35 mouse cellular contexts compared by ENCODE assay signal in the genomic region with DNA sequence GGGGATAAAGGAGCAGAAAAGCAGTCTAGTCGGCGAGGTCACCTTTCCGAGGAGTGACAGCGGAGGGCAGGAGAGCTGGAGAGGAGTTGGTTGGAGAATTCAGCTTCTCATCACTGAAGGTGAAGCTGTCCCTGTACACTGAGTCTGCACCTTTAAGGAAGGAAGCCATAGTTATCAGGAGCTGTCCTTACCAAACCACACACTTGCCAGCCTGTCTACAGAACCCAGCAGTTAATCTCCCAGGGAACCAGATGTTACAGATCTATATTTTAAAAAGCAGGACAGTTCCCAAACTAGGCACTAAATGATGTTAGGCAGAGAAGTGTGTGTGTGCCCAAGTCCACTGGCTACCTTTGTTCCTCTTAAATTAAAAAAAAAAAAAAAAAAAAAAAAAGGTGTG. TPM values are rescaled to one million over a fixed set of nuclear protein-coding genes. Genes with fewer than 3 reads are reported as not detected.
DNase-seq lines count a peak whose midpoint lies in the region; ATAC-seq lines count a peak whose summit lies in the region.
"Had no signal": no experiment of that assay in that cellular context is flagged by ENCODE, and none has a peak within 500 bp of the region (broad histone marks: within the 10 kb centered on the region; RNA-seq: fewer than 3 reads in every experiment).

No protein-coding gene starts in this region.

- H3K36me3 ChIP-seq in forebrain, embryonic 12.5 days (replicated peaks): peaks cover 8% of the 10 kb centered on the region; the same call in 1 of the 2 replicates
- no peaks in the 10 kb centered on the region for H3K36me3 ChIP-seq in forebrain, embryonic 15.5 days
- H3K36me3 ChIP-seq in liver, embryonic 15.5 days (replicated peaks): peaks cover 72% of the 10 kb centered on the region
- H3K36me3 ChIP-seq: embryonic facial prominence, embryonic 10.5 days; heart, embryonic 13.5 days; hindbrain, embryonic 10.5 days; hindbrain, embryonic 15.5 days; intestine, embryonic 15.5 days; neural tube, embryonic 12.5 days; stomach, embryonic 15.5 days had no signal

- peaks cover 54% of the 10 kb centered on the region for H3K4me1 ChIP-seq in forebrain, embryonic 12.5 days
- peaks cover 51% of the 10 kb centered on the region for H3K4me1 ChIP-seq in forebrain, embryonic 15.5 days
- H3K4me1 ChIP-seq in liver, embryonic 15.5 days (replicated peaks): peaks cover 69% of the 10 kb centered on the region

- no peak for ATAC-seq in forebrain, embryonic 12.5 days (ENCODE audit: low FRiP score)
- ATAC-seq in forebrain, embryonic 15.5 days (replicated peaks): no peak
- no peak for ATAC-seq in liver, embryonic 15.5 days (ENCODE audit: insufficient read depth)
- no peak for ATAC-seq in inflammation-experienced regulatory T-cells, adult 6 months
- ATAC-seq in frontal cortex, adult (ENCODE audit: low TSS enrichment): no peak
- ATAC-seq: forebrain, embryonic 13.5 days; intestine, embryonic 15.5 days; midbrain, embryonic 16.5 days had no signal

- H3K4me2 ChIP-seq in forebrain, embryonic 12.5 days: no peak overlapping the region
- H3K4me2 ChIP-seq in forebrain, embryonic 15.5 days (replicated peaks): no peak overlapping the region
- no peak overlapping the region for H3K4me2 ChIP-seq in liver, embryonic 15.5 days
- H3K4me2 ChIP-seq: intestine, embryonic 15.5 days; stomach, embryonic 15.5 days had no signal

- no peaks in the 10 kb centered on the region for H3K9me3 ChIP-seq in forebrain, embryonic 12.5 days
- H3K9me3 ChIP-seq in forebrain, embryonic 15.5 days: no peaks in the 10 kb centered on the region
- H3K9me3 ChIP-seq in liver, embryonic 15.5 days (replicated peaks): no peaks in the 10 kb centered on the region
- H3K9me3 ChIP-seq: embryonic facial prominence, embryonic 10.5 days; embryonic facial prominence, embryonic 15.5 days; forebrain, embryonic 13.5 days; heart, embryonic 13.5 days; hindbrain, embryonic 10.5 days; hindbrain, embryonic 15.5 days; intestine, embryonic 15.5 days; limb, embryonic 13.5 days; neural tube, embryonic 12.5 days; stomach, embryonic 15.5 days had no signal

- DNase-seq in thymus, postnatal 4 days: peak; percentile 22
- DNase-seq in thymus, adult 18-20 months: no peak
- no peak for DNase-seq in spleen, postnatal 10 days (ENCODE audit: low spot score in 2 of 2)
- DNase-seq: adrenal gland, postnatal 10 days; cerebellum, adult 2 months; cerebellum, postnatal 14 days; gastrocnemius, postnatal 36 days; heart, postnatal 10 days; kidney, adult 2 months; kidney, postnatal 4 days; lung, adult 2 months; lung, postnatal 10 days; right cerebral cortex, postnatal 14 days had no signal

- no peaks in the 10 kb centered on the region for H3K27me3 ChIP-seq in forebrain, embryonic 12.5 days
- H3K27me3 ChIP-seq in forebrain, embryonic 15.5 days: no peaks in the 10 kb centered on the region
- H3K27me3 ChIP-seq in liver, embryonic 15.5 days: no peaks in the 10 kb centered on the region
- H3K27me3 ChIP-seq: CH12.LX; embryonic facial prominence, embryonic 15.5 days; forebrain, embryonic 13.5 days; heart, embryonic 13.5 days; hindbrain, embryonic 15.5 days; intestine, embryonic 15.5 days; neural tube, embryonic 12.5 days; stomach, embryonic 15.5 days had no signal

- H3K4me3 ChIP-seq in forebrain, embryonic 12.5 days (replicated peaks): no peak overlapping the region
- H3K4me3 ChIP-seq in forebrain, embryonic 15.5 days: no peak overlapping the region
- H3K4me3 ChIP-seq in liver, embryonic 15.5 days (replicated peaks): no peak overlapping the region
- H3K4me3 ChIP-seq: embryonic facial prominence, embryonic 10.5 days; embryonic facial prominence, embryonic 15.5 days; forebrain, embryonic 13.5 days; heart, embryonic 13.5 days; hindbrain, embryonic 10.5 days; hindbrain, embryonic 15.5 days; intestine, embryonic 15.5 days; limb, embryonic 13.5 days; neural tube, embryonic 12.5 days; stomach, embryonic 15.5 days had no signal

- WGBS in forebrain, embryonic 12.5 days: 76% methylated on average over 4 of the region's 4 CpGs
- WGBS in forebrain, embryonic 15.5 days: 64% methylated on average over 4 of the region's 4 CpGs
- WGBS in liver, embryonic 15.5 days (ENCODE audit: insufficient replicate concordance): 85% methylated on average over 4 of the region's 4 CpGs

- peak overlapping the region; percentile 25; the same call in 1 of the 2 replicates for H3K27ac ChIP-seq in forebrain, embryonic 12.5 days
- no peak overlapping the region for H3K27ac ChIP-seq in forebrain, embryonic 15.5 days (replicated peaks)
- H3K27ac ChIP-seq in liver, embryonic 15.5 days (replicated peaks): peak overlapping the region; percentile 89
- H3K27ac ChIP-seq: embryonic facial prominence, embryonic 10.5 days; embryonic facial prominence, embryonic 15.5 days; heart, embryonic 13.5 days; intestine, embryonic 15.5 days; limb, embryonic 13.5 days; neural tube, embryonic 12.5 days; stomach, embryonic 15.5 days had no signal

- H3K9ac ChIP-seq in forebrain, embryonic 12.5 days: no peak overlapping the region
- H3K9ac ChIP-seq in forebrain, embryonic 15.5 days (replicated peaks): no peak overlapping the region
- no peak overlapping the region for H3K9ac ChIP-seq in liver, embryonic 15.5 days
- H3K9ac ChIP-seq: embryonic facial prominence, embryonic 15.5 days; forebrain, embryonic 13.5 days; hindbrain, embryonic 15.5 days; intestine, embryonic 15.5 days; limb, embryonic 13.5 days; neural tube, embryonic 12.5 days; stomach, embryonic 15.5 days had no signal

RNA-seq across cellular contexts. Expression of gene Rgcc, which starts 9.8 kb away (rescaled TPM):
- 70.2 and 86.8 TPM in 2 replicates for polyA plus RNA-seq in forebrain, embryonic 12.5 days (2016; fragmentation: Nextera tagmentation; extraction: Ambion mirVana)
- polyA plus RNA-seq in forebrain, embryonic 15.5 days (2015; fragmentation: Nextera tagmentation; extraction: Ambion mirVana): 67.3 and 68.3 TPM in 2 replicates
- polyA plus RNA-seq in liver, embryonic 15.5 days (2015; fragmentation: Nextera tagmentation; extraction: Ambion mirVana): 291 and 294 TPM in 2 replicates
- 10 to 100 TPM; 31.1 to 35.0 (median 32.7) TPM for polyA plus RNA-seq in inflammation-experienced regulatory T-cells, adult 6 months (2017; shearing (Covaris generic))

RNA-seq across cellular contexts. Expression of gene Zfp957, which starts 44.5 kb away (rescaled TPM):
- not detected in 2 replicates for polyA plus RNA-seq in forebrain, embryonic 12.5 days (2016; fragmentation: Nextera tagmentation; extraction: Ambion mirVana)
- not detected in 2 replicates for polyA plus RNA-seq in forebrain, embryonic 15.5 days (2015; fragmentation: Nextera tagmentation; extraction: Ambion mirVana)
- polyA plus RNA-seq in liver, embryonic 15.5 days (2015; fragmentation: Nextera tagmentation; extraction: Ambion mirVana): not detected in 2 replicates
- polyA plus RNA-seq in inflammation-experienced regulatory T-cells, adult 6 months (2017; shearing (Covaris generic)): under 1 TPM in 1 of 3 experiments, not detected in 2; 0.31 TPM
- polyA plus RNA-seq: C2C12; cerebellum, adult 2 months; embryonic facial prominence, embryonic 10.5 days; embryonic facial prominence, embryonic 15.5 days; forebrain, embryonic 13.5 days; frontal cortex, adult 2 months; heart, embryonic 13.5 days; hindbrain, embryonic 10.5 days; hindbrain, embryonic 15.5 days; intestine, embryonic 15.5 days; kidney, adult 2 months; kidney, embryonic 16.5 days; limb, embryonic 13.5 days; lung, adult 2 months; midbrain, embryonic 11.5 days; midbrain, embryonic 16.5 days; neural tube, embryonic 12.5 days; small intestine, adult 2 months; stomach, embryonic 15.5 days had no signal
